17 mouse cellular contexts compared by ENCODE assay signal in the genomic region with DNA sequence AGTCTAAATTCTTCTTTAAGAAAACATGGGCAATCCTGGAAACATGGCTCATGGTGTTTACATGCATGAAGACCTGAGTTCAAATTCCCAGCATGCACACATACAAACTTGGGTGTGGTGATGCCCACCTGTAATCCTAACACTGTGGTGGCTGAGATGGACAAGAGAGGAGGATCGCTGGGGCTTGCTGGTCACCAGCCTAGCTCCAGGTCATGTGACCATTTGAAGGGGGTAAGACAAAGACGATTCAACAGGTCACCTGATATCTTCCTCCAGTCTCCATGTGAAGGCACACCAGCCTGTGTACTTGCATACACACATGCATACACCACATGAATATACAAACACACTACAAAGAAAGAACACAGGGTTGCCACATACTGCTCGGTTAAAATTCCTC.
"Had no signal": no experiment of that assay in that cellular context is flagged by ENCODE, and none has a peak within 500 bp of the region (broad histone marks: within the 10 kb centered on the region; RNA-seq: fewer than 3 reads in every experiment).

No protein-coding gene starts in this region.

- H3K9me3 ChIP-seq: neural tube, embryonic 15.5 days had no signal

- DNase-seq: lung, adult 18-20 months; lung, embryonic 14.5 days; lung, postnatal 10 days; lung, postnatal 4 days; midbrain, embryonic 14.5 days; right cerebral cortex, adult 18-20 months; right cerebral cortex, postnatal 25 days; right cerebral cortex, postnatal 4 days; spleen, adult 18-20 months; thymus, adult 18-20 months; thymus, postnatal 14 days; thymus, postnatal 36 days had no signal

- H3K27me3 ChIP-seq: neural tube, embryonic 13.5 days; neural tube, embryonic 15.5 days had no signal

- H3K4me3 ChIP-seq: midbrain, embryonic 10.5 days; myocyte; neural tube, embryonic 13.5 days; neural tube, embryonic 15.5 days had no signal

- H3K27ac ChIP-seq: liver, embryonic 14.5 days; midbrain, embryonic 10.5 days; neural tube, embryonic 13.5 days; neural tube, embryonic 15.5 days had no signal

- H3K4me2 ChIP-seq: lung, embryonic 14.5 days; neural tube, embryonic 13.5 days; neural tube, embryonic 15.5 days had no signal

- H3K36me3 ChIP-seq: neural tube, embryonic 13.5 days; neural tube, embryonic 15.5 days had no signal

- H3K9ac ChIP-seq: liver, embryonic 14.5 days; lung, embryonic 14.5 days; neural tube, embryonic 13.5 days; neural tube, embryonic 15.5 days had no signal

- H3K4me1 ChIP-seq: neural tube, embryonic 13.5 days; neural tube, embryonic 15.5 days had no signal
